Mouse (Mus musculus) embryonic facial prominence, embryonic 15.5 days (tissue): ENCODE data around the gene Mrrf. TPM values are rescaled to one million over a fixed set of nuclear protein-coding genes. Genes with fewer than 3 reads are reported as not detected.

ENCODE experiments used
- ATAC-seq: fragments of 200-750 bp; cut with Nextera tagmentation; 2 replicates; pipeline ENCODE4 v1.8.0; 2017; ENCODE audit warnings: low read depth, moderate TSS enrichment; ENCODE audit not compliant: insufficient number of reproducible peaks, low FRiP score, low TSS enrichment
- H3K27ac ChIP-seq: fragments of 300-500 bp; sonication (generic); replicated peaks from 2 replicates; pipeline ENCODE4 v1.5.1; 2015; ENCODE audit warnings: mild to moderate bottlenecking, inconsistent platforms
- H3K27me3 ChIP-seq: fragments of 300-500 bp; sonication (generic); 2 replicates; pipeline ENCODE4 v1.6.1; 2015; ENCODE audit warnings: inconsistent platforms
- H3K36me3 ChIP-seq: fragments of 300-500 bp; sonication (generic); 2 replicates; pipeline ENCODE4 v1.6.1; 2015; ENCODE audit warnings: mild to moderate bottlenecking, inconsistent platforms
- H3K4me1 ChIP-seq: fragments of 300-500 bp; sonication (generic); 2 replicates; pipeline ENCODE4 v1.6.1; 2015; ENCODE audit warnings: inconsistent platforms
- H3K4me2 ChIP-seq: fragments of 300-500 bp; sonication (generic); replicated peaks from 2 replicates; pipeline ENCODE4 v1.6.1; 2015; ENCODE audit warnings: mild to moderate bottlenecking, inconsistent platforms
- H3K4me3 ChIP-seq: fragments of 300-500 bp; sonication (generic); replicated peaks from 2 replicates; pipeline ENCODE4 v1.5.1; 2015; ENCODE audit warnings: mild to moderate bottlenecking, inconsistent platforms
- H3K9ac ChIP-seq: fragments of 300-500 bp; sonication (generic); 2 replicates; pipeline ENCODE4 v1.6.1; 2015; ENCODE audit warnings: inconsistent platforms
- H3K9me3 ChIP-seq: fragments of 300-500 bp; sonication (generic); replicated peaks from 2 replicates; pipeline ENCODE4 v1.6.1; 2016; ENCODE audit warnings: inconsistent platforms
- WGBS: fragments of 180-500 bp; shearing (Covaris S2); methylation state at CpG from one replicate; pipeline ENCODE4 v1.1.7; 2015; 5-methylcytosine and 5-hydroxymethylcytosine counted together
- polyA plus RNA-seq: library from polyadenylated mRNA; unstranded; fragments of >200 nt; fragmentation: Nextera tagmentation; extraction: Ambion mirVana; gene quantifications from 2 replicates; pipeline ENCODE4 v1.2.1, GENCODE M21; 2015

Mrrf gene
- polyA plus RNA-seq, 1 experiment from 2014 or later: 21.5 TPM

GRCm38 (mm10) chr2:36234526-36235368 is 98.6 kb downstream of the Mrrf start:
- Histone ChIP-seq H3K9ac (no peak overlapping the region), H3K4me1 (peaks cover 42% of the 10 kb centered on the region), H3K27ac (no peak overlapping the region), H3K4me3 (no peak overlapping the region), H3K9me3 (no peaks in the 10 kb centered on the region), H3K36me3 (no peaks in the 10 kb centered on the region), H3K27me3 (0 out of 2 replicates have a peak, but pooled peaks cover 6% of the 10 kb centered on the region), H3K4me2 (no peak overlapping the region)
- no peak for ATAC-seq
- 47% methylated on average over 7 of the region's 7 CpGs for WGBS

GRCm38 (mm10) chr2:36235917-36236316 is 99.7 kb downstream of the Mrrf start:
- Histone ChIP-seq H3K4me1 (peaks cover 30% of the 10 kb centered on the region), H3K27me3 (0 out of 2 replicates have a peak, but pooled peaks cover 6% of the 10 kb centered on the region), H3K4me2 (no peak overlapping the region), H3K4me3 (no peak overlapping the region), H3K9ac (no peak overlapping the region), H3K9me3 (no peaks in the 10 kb centered on the region), H3K36me3 (no peaks in the 10 kb centered on the region), H3K27ac (no peak overlapping the region)
- ATAC-seq: no peak
- WGBS: 31% methylated on average over 4 of the region's 4 CpGs

- Histone ChIP-seq H3K9me3 (no peaks in the 10 kb centered on the region), H3K27me3 (0 out of 2 replicates have a peak, but pooled peaks cover under 1% of the 10 kb centered on the region), H3K27ac (no peak overlapping the region), H3K4me1 (peaks cover 23% of the 10 kb centered on the region; the same call in 1 of the 2 replicates), H3K4me3 (no peak overlapping the region), H3K36me3 (no peaks in the 10 kb centered on the region), H3K9ac (no peak overlapping the region), H3K4me2 (no peak overlapping the region)
- 84% methylated on average over 5 of the region's 5 CpGs for WGBS
- ATAC-seq: no peak
These were observed 100.7 kb downstream of the Mrrf start for GRCm38 (mm10) chr2:36236889-36237288.

DNA sequence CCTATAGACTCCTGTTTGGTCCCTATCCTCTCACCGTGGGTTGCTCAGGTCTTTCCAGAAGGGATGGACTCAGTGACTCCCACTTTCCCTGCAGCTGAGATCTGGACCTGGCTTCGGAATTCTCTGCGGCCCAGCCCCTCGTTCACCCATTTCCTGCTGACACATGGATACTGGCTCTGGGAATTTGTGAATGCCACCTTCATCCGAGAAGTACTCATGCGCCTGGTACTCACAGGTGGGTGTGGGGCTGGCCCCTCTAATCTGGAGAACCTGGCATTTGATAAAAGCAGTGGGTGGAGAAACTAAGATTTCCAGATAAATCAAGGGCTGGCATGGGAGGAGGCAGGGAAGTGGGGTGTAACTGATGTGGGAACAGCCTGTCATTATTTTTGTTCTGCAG is 101.4 kb downstream of the Mrrf start:
- Histone ChIP-seq H3K9ac (no peak overlapping the region), H3K36me3 (no peaks in the 10 kb centered on the region), H3K9me3 (no peaks in the 10 kb centered on the region), H3K27ac (no peak overlapping the region), H3K27me3 (no peaks in the 10 kb centered on the region), H3K4me1 (peaks cover 21% of the 10 kb centered on the region; the same call in 1 of the 2 replicates), H3K4me3 (no peak overlapping the region), H3K4me2 (no peak overlapping the region)
- 89% methylated on average over 6 of the region's 6 CpGs for WGBS
- no peak for ATAC-seq

DNA sequence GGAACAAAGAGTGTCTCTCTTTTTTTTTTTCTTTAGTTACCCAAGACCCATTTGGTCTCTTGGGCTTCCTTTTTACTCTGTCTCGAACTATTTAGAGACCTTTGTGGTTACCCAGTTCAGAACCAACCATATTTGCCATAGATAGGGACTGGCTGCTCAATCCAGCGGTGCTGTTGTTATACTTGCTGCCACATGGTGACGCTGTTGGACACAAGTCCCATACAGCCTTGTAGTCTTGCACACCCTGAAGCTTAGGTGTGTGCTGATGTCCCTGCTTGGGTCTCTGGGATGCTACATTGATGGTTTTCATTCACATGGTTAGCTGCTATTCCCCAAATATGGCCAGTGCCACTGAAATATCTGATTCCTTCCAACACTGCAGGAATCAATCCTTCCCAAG is 102.3 kb downstream of the Mrrf start:
- Histone ChIP-seq H3K9ac (no peak overlapping the region), H3K27me3 (no peaks in the 10 kb centered on the region), H3K4me3 (no peak overlapping the region), H3K4me1 (peaks cover 21% of the 10 kb centered on the region; the same call in 1 of the 2 replicates), H3K36me3 (no peaks in the 10 kb centered on the region), H3K27ac (no peak overlapping the region), H3K4me2 (no peak overlapping the region), H3K9me3 (no peaks in the 10 kb centered on the region)
- no peak for ATAC-seq
- 63% methylated on average over 3 of the region's 3 CpGs for WGBS

DNA sequence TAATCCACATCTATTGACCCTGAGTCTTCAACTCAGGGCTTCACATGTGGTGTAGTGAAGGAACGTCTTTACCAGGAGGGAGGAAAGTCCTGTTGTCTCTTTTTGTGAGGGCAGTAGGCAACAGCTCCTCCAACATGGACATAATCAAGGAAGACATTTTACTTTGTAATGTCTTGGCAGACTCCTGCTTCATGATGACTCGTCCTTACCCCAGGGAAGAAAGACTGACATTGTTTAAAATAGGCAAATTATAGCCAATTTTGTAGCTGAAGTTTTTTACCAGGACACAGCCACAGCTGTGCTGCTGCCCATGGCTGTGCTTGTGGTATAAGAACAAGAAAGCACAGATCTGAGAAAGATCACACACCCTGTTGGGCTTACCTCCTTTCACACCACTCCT is 102.8 kb downstream of the Mrrf start:
- Histone ChIP-seq H3K9me3 (no peaks in the 10 kb centered on the region), H3K36me3 (no peaks in the 10 kb centered on the region), H3K4me2 (no peak overlapping the region), H3K4me1 (peaks cover 21% of the 10 kb centered on the region; the same call in 1 of the 2 replicates), H3K27ac (no peak overlapping the region), H3K4me3 (no peak overlapping the region), H3K9ac (no peak overlapping the region), H3K27me3 (no peaks in the 10 kb centered on the region)
- 70% methylated on average over 2 of the region's 2 CpGs for WGBS
- no peak for ATAC-seq

Other genes starting within 250 kb of the Mrrf start
- gene Ttll11, start 156.5 kb upstream of the Mrrf start, polyA plus RNA-seq: 1.2 and 1.4 TPM in 2 replicates
- gene Ndufa8, start 87.0 kb upstream of the Mrrf start, polyA plus RNA-seq: 216 and 226 TPM in 2 replicates
- 10.6 and 20.2 TPM in 2 replicates for gene Morn5, start 86.9 kb upstream of the Mrrf start, polyA plus RNA-seq
- gene Lhx6, start 31.0 kb upstream of the Mrrf start, polyA plus RNA-seq: 7.0 and 7.2 TPM in 2 replicates
- gene Rbm18, start 384 bp downstream of the Mrrf start, polyA plus RNA-seq: 73.3 and 78.7 TPM in 2 replicates
- gene Ptgs1, start 94.0 kb downstream of the Mrrf start, polyA plus RNA-seq: 14.9 and 15.4 TPM in 2 replicates
- 0.05 and 0.11 TPM in 2 replicates for gene Olfr338, start 237.1 kb downstream of the Mrrf start, polyA plus RNA-seq